Mouse (Mus musculus): ENCODE measurements around the gene Aldh3b3. TPM values are rescaled to one million over a fixed set of nuclear protein-coding genes. Genes with fewer than 3 reads are reported as not detected.

The Aldh3b3 gene
- polyA plus RNA-seq, 1 experiment from 2014 or later = not detected

DNA sequence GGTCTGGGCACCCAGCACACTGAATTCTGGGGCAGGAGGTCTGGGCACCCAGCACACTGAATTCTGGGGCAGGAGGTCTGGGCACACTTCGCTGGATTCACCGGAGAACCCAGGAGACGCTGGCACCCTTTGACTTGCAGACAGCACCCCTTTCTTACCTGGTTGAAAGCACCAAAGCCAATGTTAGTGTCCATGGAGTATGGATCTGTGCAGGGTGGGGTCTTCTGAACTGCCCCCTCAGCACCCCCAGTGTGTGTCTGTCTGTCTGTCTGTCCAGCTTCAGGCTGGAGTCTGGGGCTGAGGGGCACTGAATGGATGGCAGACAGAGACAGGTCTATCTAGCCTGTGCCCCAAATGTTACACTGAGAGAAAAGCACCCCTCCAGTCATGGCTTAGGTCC is 33.1 kb downstream of the Aldh3b3 start:
- Histone ChIP-seq H3K36me3 (ENCODE audit: control insufficient read depth, insufficient read depth, low read length) (no peaks in the 10 kb centered on the region), H3K9me3 (ENCODE audit: control insufficient read depth, low read length) (no peaks in the 10 kb centered on the region), H3K4me1 (replicated peaks; ENCODE audit: control insufficient read depth, insufficient read depth, low read length) (peaks cover 10% of the 10 kb centered on the region), H3K27ac (ENCODE audit: low read depth, low read length) (no peak overlapping the region), H3K27me3 (replicated peaks; ENCODE audit: control insufficient read depth, insufficient read depth, low read length) (no peaks in the 10 kb centered on the region), H3K4me2 (no peak overlapping the region), H3K9ac (ENCODE audit: low read depth, low read length) (no peak overlapping the region), H3K4me3 (ENCODE audit: low read depth, low read length) (no peak overlapping the region)
- ATAC-seq (replicated peaks; ENCODE audit: low FRiP score) = no peak
- DNase-seq (ENCODE audit: low spot score) = no peak
- 89% methylated on average over 3 of the region's 3 CpGs for WGBS

GRCm38 (mm10) chr19:3991966-3992365 is 33.5 kb downstream of the Aldh3b3 start:
- 82% methylated on average over 3 of the region's 3 CpGs for WGBS
- H3K4me2 ChIP-seq = no peak overlapping the region
- no peak overlapping the region for H3K9ac ChIP-seq (ENCODE audit: low read depth, low read length)
- H3K27me3 ChIP-seq (replicated peaks; ENCODE audit: control insufficient read depth, insufficient read depth, low read length) = no peaks in the 10 kb centered on the region
- DNase-seq (ENCODE audit: low spot score) = no peak
- H3K36me3 ChIP-seq (ENCODE audit: control insufficient read depth, insufficient read depth, low read length) = no peaks in the 10 kb centered on the region
- no peak overlapping the region for H3K4me3 ChIP-seq (ENCODE audit: low read depth, low read length)
- no peak for ATAC-seq (replicated peaks; ENCODE audit: low FRiP score)
- H3K9me3 ChIP-seq (ENCODE audit: control insufficient read depth, low read length) = no peaks in the 10 kb centered on the region
- no peak overlapping the region for H3K27ac ChIP-seq (ENCODE audit: low read depth, low read length)
- H3K4me1 ChIP-seq (replicated peaks; ENCODE audit: control insufficient read depth, insufficient read depth, low read length) = peaks cover 6% of the 10 kb centered on the region; the same call in 1 of the 2 replicates

DNA sequence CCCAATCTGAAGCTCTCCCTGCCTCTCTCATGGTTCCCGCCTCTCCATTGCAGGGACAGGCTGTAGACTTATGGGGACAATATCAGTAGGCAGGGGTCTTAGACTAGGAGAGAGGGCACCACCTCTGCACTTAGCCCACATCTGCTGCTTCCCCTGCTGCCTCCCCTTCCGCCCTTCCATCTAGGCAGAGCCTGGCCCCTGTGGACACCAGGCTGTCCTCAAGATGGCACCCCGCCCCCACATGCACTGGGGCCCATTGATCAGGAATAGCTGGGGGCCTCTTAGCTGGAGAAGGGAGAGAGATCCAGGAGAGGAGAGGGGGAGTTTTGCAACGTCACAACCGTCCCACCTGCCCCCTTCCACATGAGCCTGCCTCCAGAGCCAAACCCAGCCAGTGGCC is 34.0 kb downstream of the Aldh3b3 start, which contains the start of gene Tbx10:
Gene Tbx10, plus strand, starts transcription at position 337 of the 400 bp plus-strand sequence.
- Histone ChIP-seq H3K9ac (ENCODE audit: low read depth, low read length) (no peak within 1 kb of the TSS), H3K4me2 (no peak within 1 kb of the TSS), H3K36me3 (ENCODE audit: control insufficient read depth, insufficient read depth, low read length) (no peaks in the 10 kb centered on the region), H3K9me3 (ENCODE audit: control insufficient read depth, low read length) (no peaks in the 10 kb centered on the region), H3K27me3 (replicated peaks; ENCODE audit: control insufficient read depth, insufficient read depth, low read length) (no peaks in the 10 kb centered on the region), H3K4me1 (replicated peaks; ENCODE audit: control insufficient read depth, insufficient read depth, low read length) (0 out of 2 replicates have a peak, but pooled peaks cover 4% of the 10 kb centered on the region), H3K4me3 (ENCODE audit: low read depth, low read length) (no peak within 1 kb of the TSS), H3K27ac (ENCODE audit: low read depth, low read length) (no peak within 1 kb of the TSS)
- WGBS = 57% methylated on average over 5 of the region's 5 CpGs
- no peak for DNase-seq (ENCODE audit: low spot score)
- no peak for ATAC-seq (replicated peaks; ENCODE audit: low FRiP score)

GRCm38 (mm10) chr19:3994932-3995331 is 36.5 kb downstream of the Aldh3b3 start:
- Histone ChIP-seq H3K4me1 (replicated peaks; ENCODE audit: control insufficient read depth, insufficient read depth, low read length) (peaks cover 12% of the 10 kb centered on the region), H3K4me2 (no peak overlapping the region), H3K4me3 (ENCODE audit: low read depth, low read length) (no peak overlapping the region), H3K27ac (ENCODE audit: low read depth, low read length) (0 out of 2 replicates have a peak overlapping the region, but pooled peaks have one; percentile 6), H3K9me3 (ENCODE audit: control insufficient read depth, low read length) (no peaks in the 10 kb centered on the region), H3K36me3 (ENCODE audit: control insufficient read depth, insufficient read depth, low read length) (no peaks in the 10 kb centered on the region), H3K9ac (ENCODE audit: low read depth, low read length) (no peak overlapping the region), H3K27me3 (replicated peaks; ENCODE audit: control insufficient read depth, insufficient read depth, low read length) (no peaks in the 10 kb centered on the region)
- DNase-seq (ENCODE audit: low spot score) (no peak), ATAC-seq (replicated peaks; ENCODE audit: low FRiP score) (no peak)
- WGBS = 61% methylated on average over 6 of the region's 6 CpGs

GRCm38 (mm10) chr19:3995505-3995904 is 37.1 kb downstream of the Aldh3b3 start:
- Histone ChIP-seq H3K9ac (ENCODE audit: low read depth, low read length) (no peak overlapping the region), H3K4me2 (no peak overlapping the region), H3K4me1 (replicated peaks; ENCODE audit: control insufficient read depth, insufficient read depth, low read length) (peaks cover 12% of the 10 kb centered on the region), H3K9me3 (ENCODE audit: control insufficient read depth, low read length) (no peaks in the 10 kb centered on the region), H3K36me3 (ENCODE audit: control insufficient read depth, insufficient read depth, low read length) (no peaks in the 10 kb centered on the region), H3K27me3 (replicated peaks; ENCODE audit: control insufficient read depth, insufficient read depth, low read length) (no peaks in the 10 kb centered on the region), H3K4me3 (ENCODE audit: low read depth, low read length) (no peak overlapping the region), H3K27ac (ENCODE audit: low read depth, low read length) (no peak overlapping the region)
- ATAC-seq (replicated peaks; ENCODE audit: low FRiP score) (no peak), DNase-seq (ENCODE audit: low spot score) (no peak)
- 86% methylated on average over 3 of the region's 3 CpGs for WGBS

DNA sequence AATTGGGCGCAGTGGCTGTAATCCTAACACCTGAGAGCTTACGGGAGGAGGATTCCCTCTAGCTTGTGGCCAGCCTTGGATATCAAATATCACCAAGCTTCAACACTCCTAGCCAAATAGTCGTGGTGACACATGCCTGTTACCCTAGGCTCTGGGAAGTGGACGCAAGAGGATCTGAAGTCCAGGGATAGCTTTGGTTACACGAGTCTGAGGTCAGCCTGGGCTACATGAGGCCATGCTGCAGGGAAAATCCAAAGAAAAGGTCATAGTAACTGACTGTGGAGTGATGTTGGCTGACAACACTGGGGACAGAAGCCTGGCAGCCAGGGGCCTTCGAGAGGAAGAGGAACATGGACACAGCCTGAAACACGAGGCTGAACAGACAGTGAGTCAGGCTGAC is 37.7 kb downstream of the Aldh3b3 start:
- no peak overlapping the region for H3K9ac ChIP-seq (ENCODE audit: low read depth, low read length)
- no peak overlapping the region for H3K4me3 ChIP-seq (ENCODE audit: low read depth, low read length)
- DNase-seq (ENCODE audit: low spot score) (no peak), ATAC-seq (replicated peaks; ENCODE audit: low FRiP score) (no peak)
- no peak overlapping the region for H3K4me2 ChIP-seq
- no peaks in the 10 kb centered on the region for H3K27me3 ChIP-seq (replicated peaks; ENCODE audit: control insufficient read depth, insufficient read depth, low read length)
- peaks cover 14% of the 10 kb centered on the region for H3K4me1 ChIP-seq (replicated peaks; ENCODE audit: control insufficient read depth, insufficient read depth, low read length)
- H3K9me3 ChIP-seq (ENCODE audit: control insufficient read depth, low read length) = no peaks in the 10 kb centered on the region
- 69% methylated on average over 7 of the region's 7 CpGs for WGBS
- H3K27ac ChIP-seq (ENCODE audit: low read depth, low read length) = no peak overlapping the region
- no peaks in the 10 kb centered on the region for H3K36me3 ChIP-seq (ENCODE audit: control insufficient read depth, insufficient read depth, low read length)

DNA sequence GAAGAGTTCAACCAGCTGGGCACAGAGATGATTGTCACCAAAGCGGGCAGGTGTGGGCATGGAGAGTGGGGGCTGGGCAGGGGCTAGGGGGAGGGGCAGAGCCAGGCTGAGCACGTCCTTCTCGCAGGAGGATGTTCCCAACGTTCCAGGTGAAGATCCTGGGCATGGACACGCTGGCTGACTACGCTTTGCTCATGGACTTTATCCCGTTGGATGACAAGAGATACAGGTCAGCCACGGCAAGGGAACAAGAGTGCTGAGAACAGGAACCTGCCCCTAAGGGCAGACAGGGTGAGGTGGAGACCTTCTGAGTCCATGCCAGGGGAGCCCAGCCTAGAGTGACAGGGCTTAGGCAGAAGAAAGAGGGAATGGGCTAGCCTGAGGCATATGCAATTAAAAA is 38.3 kb downstream of the Aldh3b3 start:
- H3K27ac ChIP-seq (ENCODE audit: low read depth, low read length) = no peak overlapping the region
- H3K4me2 ChIP-seq = no peak overlapping the region
- WGBS = 75% methylated on average over 8 of the region's 8 CpGs
- H3K27me3 ChIP-seq (replicated peaks; ENCODE audit: control insufficient read depth, insufficient read depth, low read length) = no peaks in the 10 kb centered on the region
- DNase-seq (ENCODE audit: low spot score) (no peak), ATAC-seq (replicated peaks; ENCODE audit: low FRiP score) (no peak)
- H3K4me1 ChIP-seq (replicated peaks; ENCODE audit: control insufficient read depth, insufficient read depth, low read length) = peaks cover 17% of the 10 kb centered on the region
- H3K9ac ChIP-seq (ENCODE audit: low read depth, low read length) = no peak overlapping the region
- H3K36me3 ChIP-seq (ENCODE audit: control insufficient read depth, insufficient read depth, low read length) = no peaks in the 10 kb centered on the region
- no peaks in the 10 kb centered on the region for H3K9me3 ChIP-seq (ENCODE audit: control insufficient read depth, low read length)
- H3K4me3 ChIP-seq (ENCODE audit: low read depth, low read length) = no peak overlapping the region

- Histone ChIP-seq H3K9ac (ENCODE audit: low read depth, low read length) (no peak overlapping the region), H3K27me3 (replicated peaks; ENCODE audit: control insufficient read depth, insufficient read depth, low read length) (no peaks in the 10 kb centered on the region), H3K4me3 (ENCODE audit: low read depth, low read length) (no peak overlapping the region), H3K36me3 (ENCODE audit: control insufficient read depth, insufficient read depth, low read length) (no peaks in the 10 kb centered on the region), H3K4me1 (replicated peaks; ENCODE audit: control insufficient read depth, insufficient read depth, low read length) (peaks cover 17% of the 10 kb centered on the region), H3K4me2 (no peak overlapping the region), H3K9me3 (ENCODE audit: control insufficient read depth, low read length) (no peaks in the 10 kb centered on the region), H3K27ac (ENCODE audit: low read depth, low read length) (no peak overlapping the region)
- no peak for ATAC-seq (replicated peaks; ENCODE audit: low FRiP score)
- no peak for DNase-seq (ENCODE audit: low spot score)
- WGBS = 49% methylated on average over 8 of the region's 8 CpGs
Observed at GRCm38 (mm10) chr19:3997231-3997630, 38.8 kb downstream of the Aldh3b3 start.

DNA sequence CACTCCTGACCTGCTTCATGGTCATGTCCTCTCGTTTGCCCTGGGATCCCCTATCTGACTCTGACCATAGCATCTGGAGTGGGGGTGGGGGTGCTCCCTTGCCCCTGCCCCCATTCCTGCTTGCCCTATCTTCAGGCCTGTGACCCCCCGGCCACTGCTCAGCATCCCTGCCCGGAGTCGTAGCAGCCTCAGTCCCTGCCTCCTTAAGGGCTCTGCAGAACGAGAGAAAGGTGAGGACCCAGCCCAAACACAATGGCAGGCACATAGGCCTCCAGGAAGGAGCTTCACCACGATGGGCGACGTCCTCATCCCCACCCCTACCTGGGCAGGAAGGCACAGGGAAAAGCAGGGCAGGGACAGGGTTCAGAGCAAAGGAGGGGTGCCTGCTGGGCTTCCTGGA is 39.9 kb downstream of the Aldh3b3 start:
- H3K9me3 ChIP-seq (ENCODE audit: control insufficient read depth, low read length) = no peaks in the 10 kb centered on the region
- no peaks in the 10 kb centered on the region for H3K36me3 ChIP-seq (ENCODE audit: control insufficient read depth, insufficient read depth, low read length)
- no peak overlapping the region for H3K9ac ChIP-seq (ENCODE audit: low read depth, low read length)
- no peak overlapping the region for H3K4me3 ChIP-seq (ENCODE audit: low read depth, low read length)
- ATAC-seq (replicated peaks; ENCODE audit: low FRiP score) (no peak), DNase-seq (ENCODE audit: low spot score) (no peak)
- peaks cover 17% of the 10 kb centered on the region for H3K4me1 ChIP-seq (replicated peaks; ENCODE audit: control insufficient read depth, insufficient read depth, low read length)
- WGBS = 72% methylated on average over 8 of the region's 8 CpGs
- no peaks in the 10 kb centered on the region for H3K27me3 ChIP-seq (replicated peaks; ENCODE audit: control insufficient read depth, insufficient read depth, low read length)
- H3K27ac ChIP-seq (ENCODE audit: low read depth, low read length) = no peak overlapping the region
- H3K4me2 ChIP-seq = no peak overlapping the region

All from liver, embryonic 11.5 days (tissue).